Mouse (Mus musculus) thymus, postnatal 25 days (tissue): ENCODE measurements around the gene Zscan4d.
"Not testable (repeated sequence)": the region's sequence is repeated elsewhere in the genome, so short reads cannot be mapped to it uniquely, and the experiment has no call there.

Experiments used
- DNase-seq: peaks from one replicate; pipeline ENCODE4 v3.0.0; 2022

The Zscan4d gene

GRCm38 (mm10) chr7:11166059-11166458 is at the start of gene Zscan4d:
Gene Zscan4d (minus strand): TSS chr7:11166159.
- DNase-seq, result not testable (repeated sequence)

- DNase-seq, result not testable (repeated sequence)
These were observed 7.9 kb downstream of the Zscan4d start for GRCm38 (mm10) chr7:11158036-11158435.
